Mouse (Mus musculus) limb, embryonic 15.5 days (tissue): ENCODE results near the gene Fhl2. TPM values are rescaled to one million over a fixed set of nuclear protein-coding genes. Genes with fewer than 3 reads are reported as not detected.
A peak's percentile ranks its signal among the peaks of the same experiment; 100 is the strongest.
"Not testable (repeated sequence)": the region's sequence is repeated elsewhere in the genome, so short reads cannot be mapped to it uniquely, and the experiment has no call there.

Source experiments
- ATAC-seq: fragments of 200-750 bp; cut with Nextera tagmentation; 2 replicates; pipeline ENCODE4 v1.8.0; 2017; ENCODE audit warnings: low read depth, moderate TSS enrichment; ENCODE audit not compliant: insufficient number of reproducible peaks, low FRiP score, low TSS enrichment
- H3K27ac ChIP-seq: fragments of 300-500 bp; sonication (generic); 2 replicates; pipeline ENCODE4 v1.5.1; 2015; ENCODE audit warnings: moderate library complexity, mild to moderate bottlenecking, inconsistent platforms
- H3K27me3 ChIP-seq: fragments of 300-500 bp; sonication (generic); 2 replicates; pipeline ENCODE4 v1.6.1; 2015; ENCODE audit warnings: inconsistent platforms
- H3K36me3 ChIP-seq: fragments of 300-500 bp; sonication (generic); 2 replicates; pipeline ENCODE4 v1.6.1; 2015; ENCODE audit warnings: inconsistent platforms
- H3K4me1 ChIP-seq: fragments of 300-500 bp; sonication (generic); 2 replicates; pipeline ENCODE4 v1.6.1; 2015; ENCODE audit warnings: inconsistent platforms
- H3K4me2 ChIP-seq: fragments of 300-500 bp; sonication (generic); 2 replicates; pipeline ENCODE4 v1.6.1; 2015; ENCODE audit warnings: mild to moderate bottlenecking, inconsistent platforms
- H3K4me3 ChIP-seq: fragments of 300-500 bp; sonication (generic); 2 replicates; pipeline ENCODE4 v1.5.1; 2015; ENCODE audit warnings: mild to moderate bottlenecking, inconsistent platforms
- H3K9ac ChIP-seq: fragments of 300-500 bp; sonication (generic); 2 replicates; pipeline ENCODE4 v1.6.1; 2015; ENCODE audit warnings: inconsistent platforms
- H3K9me3 ChIP-seq: fragments of 300-500 bp; sonication (generic); 2 replicates; pipeline ENCODE4 v1.6.1; 2016; ENCODE audit warnings: inconsistent platforms
- WGBS: fragments of 180-500 bp; shearing (Covaris S2); methylation state at CpG from one replicate; pipeline ENCODE4 v1.1.7; 2015; 5-methylcytosine and 5-hydroxymethylcytosine counted together
- polyA plus RNA-seq: library from polyadenylated mRNA; unstranded; fragments of >200 nt; fragmentation: Nextera tagmentation; extraction: Ambion mirVana; gene quantifications from 2 replicates; pipeline ENCODE4 v1.2.1, GENCODE M21; 2015

Gene Fhl2
- polyA plus RNA-seq, 1 experiment from 2014 or later: 24.7 TPM

DNA sequence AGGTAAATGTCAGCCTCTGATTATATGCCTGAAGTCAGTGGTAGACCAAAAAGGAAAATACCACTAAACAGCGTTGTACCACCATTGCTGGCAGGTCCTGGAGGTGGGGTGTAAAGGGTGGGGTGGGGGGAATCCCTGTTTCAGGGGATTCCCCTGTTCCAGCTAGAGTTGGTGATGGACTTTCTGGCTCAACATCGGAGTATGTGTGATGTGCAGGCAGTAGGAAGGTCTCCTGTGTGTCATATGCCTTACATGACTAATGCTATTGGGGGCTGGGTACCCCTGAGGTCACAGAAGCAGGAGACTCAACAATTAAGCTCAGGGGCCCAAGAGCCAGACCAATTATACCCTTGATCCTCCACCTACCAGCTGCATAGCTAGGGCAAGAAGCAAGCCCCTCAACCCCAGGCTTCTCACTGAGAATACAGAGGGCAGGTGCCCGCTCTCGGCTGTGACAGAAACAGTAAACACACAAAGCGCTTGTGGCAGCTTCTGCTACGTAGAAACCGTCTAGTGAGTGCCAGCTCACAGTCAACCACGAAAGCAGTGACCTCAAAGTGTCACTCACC is 52.4 kb downstream of the Fhl2 start:
- H3K27me3 ChIP-seq: no peaks in the 10 kb centered on the region
- H3K9me3 ChIP-seq: no peaks in the 10 kb centered on the region
- no peak overlapping the region for H3K4me2 ChIP-seq
- H3K36me3 ChIP-seq: 0 out of 2 replicates have a peak, but pooled peaks cover 2% of the 10 kb centered on the region
- 88% methylated on average over 8 of the region's 8 CpGs for WGBS
- no peak overlapping the region for H3K9ac ChIP-seq
- no peak overlapping the region for H3K27ac ChIP-seq
- H3K4me1 ChIP-seq: no peaks in the 10 kb centered on the region
- H3K4me3 ChIP-seq: no peak overlapping the region
- no peak for ATAC-seq

DNA sequence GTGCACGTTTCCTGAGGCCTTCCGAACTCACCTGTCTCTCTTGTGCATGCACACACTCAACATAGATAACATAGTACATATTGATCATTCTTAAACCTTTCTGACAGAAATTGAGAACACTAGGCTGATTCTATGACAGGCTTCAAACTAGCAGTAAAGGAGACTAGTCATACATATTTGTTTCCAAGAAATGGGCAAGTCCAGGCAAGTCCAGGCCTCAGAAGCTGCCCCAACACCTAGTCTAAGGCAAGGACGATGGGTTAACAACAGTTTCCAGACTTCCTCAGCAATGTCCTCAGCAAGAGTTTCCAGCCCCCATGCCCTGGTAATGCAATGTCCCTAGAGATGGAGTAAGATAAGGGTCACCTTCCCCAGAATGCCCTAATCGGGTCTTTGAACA is 53.0 kb downstream of the Fhl2 start:
- H3K27me3 ChIP-seq: no peaks in the 10 kb centered on the region
- ATAC-seq: no peak
- no peak overlapping the region for H3K9ac ChIP-seq
- no peak overlapping the region for H3K4me2 ChIP-seq
- H3K27ac ChIP-seq: no peak overlapping the region
- 91% methylated on average over 4 of the region's 4 CpGs for WGBS
- no peaks in the 10 kb centered on the region for H3K4me1 ChIP-seq
- H3K4me3 ChIP-seq: no peak overlapping the region
- H3K36me3 ChIP-seq: no peaks in the 10 kb centered on the region
- no peaks in the 10 kb centered on the region for H3K9me3 ChIP-seq

DNA sequence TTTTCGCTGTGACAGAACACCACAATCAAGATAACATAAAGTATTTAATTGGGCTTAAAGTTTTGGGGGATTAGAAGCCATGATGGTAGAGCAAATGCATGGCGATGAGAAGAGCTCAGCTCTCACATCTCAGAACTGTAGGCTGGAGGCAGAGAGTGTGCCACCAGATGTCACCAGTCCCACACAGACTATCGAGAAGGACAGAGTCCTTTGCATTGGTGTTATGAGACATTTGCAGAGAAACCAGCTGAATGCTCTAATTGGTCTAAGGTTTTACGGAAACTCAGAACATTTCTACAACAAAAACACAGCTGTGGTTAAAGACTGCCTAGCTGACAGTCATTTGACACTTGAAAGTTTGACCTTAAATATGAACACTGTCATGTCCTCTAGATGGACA is 53.5 kb downstream of the Fhl2 start:
- WGBS: 77% methylated on average over 4 of the region's 4 CpGs
- Histone ChIP-seq H3K4me2 (no peak overlapping the region), H3K9me3 (no peaks in the 10 kb centered on the region), H3K36me3 (no peaks in the 10 kb centered on the region), H3K27me3 (no peaks in the 10 kb centered on the region), H3K9ac (no peak overlapping the region), H3K4me3 (no peak overlapping the region), H3K27ac (no peak overlapping the region), H3K4me1 (no peaks in the 10 kb centered on the region)
- ATAC-seq: no peak

DNA sequence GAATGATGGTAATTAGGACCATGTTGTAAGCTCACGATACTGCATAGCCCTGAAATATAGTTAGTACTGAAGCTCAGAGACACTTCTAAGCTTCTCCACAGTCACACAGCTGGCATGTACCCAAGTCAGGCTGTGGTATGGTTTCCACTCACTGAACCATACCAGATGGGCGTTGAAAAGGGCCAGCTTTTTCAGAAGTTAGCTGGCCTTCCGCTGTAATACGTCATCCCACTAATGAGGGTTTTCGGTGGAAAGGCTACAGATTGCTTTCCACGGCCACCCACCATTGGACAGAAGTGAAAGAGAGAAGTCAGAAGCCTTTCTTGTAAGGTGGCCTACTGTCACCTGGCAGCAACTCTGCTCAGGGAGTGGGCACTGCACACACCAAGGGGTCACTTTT is 53.9 kb downstream of the Fhl2 start:
- no peaks in the 10 kb centered on the region for H3K9me3 ChIP-seq
- H3K4me3 ChIP-seq: no peak overlapping the region
- H3K27ac ChIP-seq: no peak overlapping the region
- no peak overlapping the region for H3K9ac ChIP-seq
- H3K4me1 ChIP-seq: no peaks in the 10 kb centered on the region
- 67% methylated on average over 6 of the region's 6 CpGs for WGBS
- ATAC-seq: no peak
- H3K27me3 ChIP-seq: no peaks in the 10 kb centered on the region
- no peaks in the 10 kb centered on the region for H3K36me3 ChIP-seq
- H3K4me2 ChIP-seq: no peak overlapping the region

DNA sequence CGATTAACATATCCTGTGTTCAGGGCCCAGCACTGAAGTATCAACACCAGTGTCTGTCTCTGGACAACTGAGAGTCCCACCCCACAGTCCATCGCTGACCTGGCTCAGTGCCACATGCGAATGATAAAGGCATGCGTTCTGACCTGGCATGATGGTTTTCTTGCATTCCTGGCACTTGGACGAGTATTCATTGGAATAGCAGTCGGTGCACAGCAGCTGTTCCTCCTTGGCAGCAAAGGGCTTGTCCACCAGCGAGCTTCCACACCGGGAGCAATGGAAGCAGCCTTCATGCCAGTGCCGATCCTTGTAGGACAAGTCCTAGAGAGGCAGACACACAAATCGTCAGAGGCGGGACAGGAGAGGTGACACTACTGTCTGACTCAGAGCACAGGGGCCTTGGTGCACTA is 55.2 kb downstream of the Fhl2 start:
- Histone ChIP-seq H3K4me2 (no peak overlapping the region), H3K27me3 (no peaks in the 10 kb centered on the region), H3K4me3 (no peak overlapping the region), H3K9me3 (no peaks in the 10 kb centered on the region), H3K4me1 (no peaks in the 10 kb centered on the region), H3K36me3 (0 out of 2 replicates have a peak, but pooled peaks cover 3% of the 10 kb centered on the region), H3K9ac (no peak overlapping the region), H3K27ac (no peak overlapping the region)
- WGBS: 62% methylated on average over 11 of the region's 11 CpGs
- ATAC-seq: peak; percentile 67; the same call in 1 of the 2 replicates

DNA sequence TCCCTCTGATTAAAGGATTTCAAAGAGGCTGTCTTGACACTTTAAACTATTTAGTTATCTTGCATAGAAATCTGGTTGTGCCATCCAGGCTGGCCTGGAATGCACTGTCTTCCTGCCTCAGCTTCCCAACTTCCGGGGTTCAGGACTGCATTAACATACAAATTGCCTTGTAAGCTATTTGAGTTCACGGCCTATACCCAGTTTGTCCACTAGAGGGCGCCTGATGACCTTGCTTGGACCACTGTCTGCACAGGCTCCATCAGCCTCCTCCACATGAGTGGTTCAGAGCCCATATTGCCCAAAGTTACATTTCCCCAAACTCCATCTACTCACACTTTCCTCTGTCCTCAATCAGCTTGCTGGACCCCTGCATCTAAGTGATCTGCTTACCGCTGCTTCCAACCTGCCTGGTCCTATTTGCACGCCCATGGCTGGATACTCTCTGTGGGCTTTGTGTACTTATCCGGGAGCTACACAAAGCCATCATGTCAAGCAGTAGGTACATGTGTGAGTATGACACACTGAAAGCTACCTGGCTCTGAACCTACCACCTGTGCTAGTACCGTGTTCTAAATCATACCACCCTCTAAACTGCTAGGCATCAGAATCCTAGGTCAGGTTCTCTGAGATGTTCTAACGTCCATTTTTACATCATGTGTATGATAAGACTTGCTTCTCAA is 57.1 kb downstream of the Fhl2 start:
- WGBS: 55% methylated on average over 8 of the region's 8 CpGs
- no peak for ATAC-seq
- no peaks in the 10 kb centered on the region for H3K4me1 ChIP-seq
- H3K4me3 ChIP-seq: no peak overlapping the region
- no peaks in the 10 kb centered on the region for H3K27me3 ChIP-seq
- no peak overlapping the region for H3K4me2 ChIP-seq
- no peak overlapping the region for H3K27ac ChIP-seq
- no peak overlapping the region for H3K9ac ChIP-seq
- H3K36me3 ChIP-seq: 0 out of 2 replicates have a peak, but pooled peaks cover 4% of the 10 kb centered on the region
- no peaks in the 10 kb centered on the region for H3K9me3 ChIP-seq

DNA sequence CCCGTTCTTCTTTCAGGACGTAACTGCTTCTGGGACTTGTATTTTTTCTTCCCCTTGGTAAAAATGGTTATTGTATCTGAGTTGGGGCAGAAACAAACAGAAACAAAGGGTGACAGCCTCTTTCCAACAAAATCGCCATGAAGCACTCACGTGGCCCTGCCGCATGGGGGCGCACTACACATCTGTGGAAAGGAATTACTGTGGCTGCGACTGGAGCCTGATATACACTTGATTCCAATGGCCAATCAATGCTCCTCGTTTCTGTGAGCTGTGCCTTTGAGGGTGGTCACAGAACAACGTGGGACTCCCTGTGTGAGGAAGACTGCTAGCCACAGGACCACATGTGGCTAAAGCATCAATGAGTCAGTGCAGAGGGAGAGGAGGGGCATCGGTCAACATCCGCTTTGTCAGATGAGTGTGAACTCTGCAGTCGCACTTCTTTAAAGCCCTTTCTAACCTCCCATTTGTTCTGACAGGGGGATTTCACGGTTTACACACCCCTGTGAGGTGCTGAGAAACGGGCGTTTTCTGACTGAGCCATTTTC is 58.4 kb downstream of the Fhl2 start:
- 69% methylated on average over 15 of the region's 15 CpGs for WGBS
- no peak for ATAC-seq
- Histone ChIP-seq H3K9ac (no peak overlapping the region), H3K9me3 (no peaks in the 10 kb centered on the region), H3K4me1 (no peaks in the 10 kb centered on the region), H3K4me2 (no peak overlapping the region), H3K27ac (no peak overlapping the region), H3K27me3 (no peaks in the 10 kb centered on the region), H3K36me3 (0 out of 2 replicates have a peak, but pooled peaks cover 6% of the 10 kb centered on the region), H3K4me3 (no peak overlapping the region)

DNA sequence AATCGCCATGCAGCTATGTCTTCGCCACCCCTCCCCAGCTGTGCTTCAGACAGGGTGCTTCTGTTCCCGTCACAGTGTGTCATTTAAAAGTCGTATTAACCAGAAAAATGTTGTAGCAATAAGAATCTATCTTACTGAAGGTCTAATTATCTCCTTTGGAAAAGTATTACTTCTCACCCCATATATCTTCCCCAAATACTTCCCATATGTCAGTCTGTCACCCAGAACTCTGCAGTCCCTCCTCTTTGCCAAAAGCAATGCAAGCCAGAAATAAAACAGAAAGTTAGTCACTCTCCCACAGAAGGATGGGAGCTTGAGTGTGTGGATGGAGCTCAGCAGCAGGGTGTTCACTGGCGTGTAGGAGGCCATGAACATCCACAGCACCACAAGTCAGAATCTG is 59.5 kb downstream of the Fhl2 start:
- Histone ChIP-seq H3K9ac (no peak overlapping the region), H3K4me1 (no peaks in the 10 kb centered on the region), H3K4me2 (no peak overlapping the region), H3K9me3 (no peaks in the 10 kb centered on the region), H3K4me3 (no peak overlapping the region), H3K27me3 (no peaks in the 10 kb centered on the region), H3K36me3 (0 out of 2 replicates have a peak, but pooled peaks cover 6% of the 10 kb centered on the region), H3K27ac (no peak overlapping the region)
- no peak for ATAC-seq
- 59% methylated on average over 5 of the region's 5 CpGs for WGBS

DNA sequence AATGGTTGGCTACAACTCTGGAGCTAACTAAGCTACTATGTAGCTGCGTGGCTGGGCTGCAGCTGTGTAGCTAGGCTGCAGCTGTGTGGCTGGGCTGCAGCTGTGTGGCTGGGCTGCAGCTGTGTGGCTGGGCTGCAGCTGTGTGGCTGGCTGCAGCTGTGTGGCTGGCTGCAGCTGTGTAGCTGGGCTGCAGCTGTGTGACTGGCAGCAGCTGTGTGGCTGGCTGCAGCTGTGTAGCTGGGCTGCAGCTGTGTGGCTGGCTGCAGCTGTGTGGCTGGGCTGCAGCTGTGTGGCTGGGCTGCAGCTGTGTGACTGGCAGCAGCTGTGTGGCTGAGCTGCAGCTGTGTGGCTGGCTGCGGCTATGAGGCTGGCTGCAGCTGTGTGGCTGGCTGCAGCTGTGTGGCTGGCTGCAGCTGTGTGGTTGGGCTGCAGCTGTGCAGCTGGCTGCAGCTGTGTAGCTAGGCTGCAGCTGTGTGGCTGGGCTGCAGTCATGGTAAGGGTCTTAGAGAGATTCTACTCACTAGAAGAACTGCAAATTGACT is 60.2 kb downstream of the Fhl2 start:
- not testable (repeated sequence) for H3K4me1 ChIP-seq, H3K4me3 ChIP-seq, ATAC-seq, H3K27ac ChIP-seq, H3K9me3 ChIP-seq, H3K27me3 ChIP-seq, H3K4me2 ChIP-seq, H3K9ac ChIP-seq, H3K36me3 ChIP-seq
- WGBS: 74% methylated on average over 2 of the region's 2 CpGs

DNA sequence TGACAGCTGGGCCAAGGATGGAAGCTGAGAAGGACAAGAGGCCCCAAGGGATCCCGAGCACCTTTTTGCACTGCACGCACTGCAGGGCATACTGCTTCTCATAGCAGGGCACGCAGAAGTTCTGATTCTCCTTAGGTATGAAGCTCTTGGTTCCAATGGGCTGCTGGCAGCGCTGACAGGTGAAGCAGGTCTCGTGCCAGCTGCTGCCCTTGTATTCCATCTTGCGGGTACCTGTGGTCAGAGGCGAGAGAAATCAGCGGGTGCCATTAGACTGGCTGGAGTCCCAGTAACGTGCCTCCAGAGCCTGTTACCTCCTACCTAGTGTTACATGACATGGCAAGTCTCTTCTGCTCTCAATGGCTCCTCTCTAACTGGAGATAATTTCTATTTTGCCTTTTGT is 65.2 kb downstream of the Fhl2 start:
- WGBS: 92% methylated on average over 9 of the region's 9 CpGs
- H3K27ac ChIP-seq: no peak overlapping the region
- H3K27me3 ChIP-seq: no peaks in the 10 kb centered on the region

DNA sequence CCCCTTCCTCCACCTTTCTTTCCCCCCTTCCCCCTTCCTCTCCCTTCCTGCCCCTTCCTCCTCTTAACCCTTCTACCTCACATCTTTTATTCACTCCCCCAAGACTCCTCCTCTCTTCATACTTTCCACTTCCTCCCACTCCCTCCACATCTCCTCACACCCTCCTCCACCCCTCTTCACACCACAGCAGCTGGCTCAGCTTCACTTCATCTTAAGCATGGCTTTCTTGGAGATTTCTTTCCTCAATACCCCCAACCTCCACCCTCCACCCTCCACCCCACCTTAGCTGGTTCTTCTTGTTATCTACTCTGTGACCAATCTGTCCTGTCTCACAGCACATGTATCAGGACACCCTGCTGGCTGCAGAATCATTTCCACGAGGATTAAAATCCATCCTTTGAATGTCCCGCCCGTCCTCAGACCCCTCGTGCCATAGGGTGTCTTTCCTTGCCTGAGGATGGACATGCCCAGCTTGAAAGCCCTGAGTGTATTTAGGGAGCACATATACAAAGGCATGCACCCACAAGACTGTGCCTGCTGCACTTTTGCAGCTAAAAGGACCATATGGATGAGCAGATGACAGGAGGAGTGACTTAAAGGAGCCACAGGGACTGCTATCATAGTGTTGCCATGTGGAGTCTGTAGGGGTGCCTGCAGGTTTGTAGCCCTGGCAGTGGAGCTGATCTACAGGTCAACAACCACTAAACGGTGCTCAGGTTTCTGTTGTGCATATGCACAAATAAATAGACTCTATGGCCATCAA is 66.4 kb downstream of the Fhl2 start:
- no peak overlapping the region for H3K4me3 ChIP-seq
- no peak overlapping the region for H3K9ac ChIP-seq
- H3K9me3 ChIP-seq: no peaks in the 10 kb centered on the region
- peaks cover 3% of the 10 kb centered on the region; the same call in 1 of the 2 replicates for H3K4me1 ChIP-seq
- H3K36me3 ChIP-seq: 0 out of 2 replicates have a peak, but pooled peaks cover 14% of the 10 kb centered on the region
- no peak for ATAC-seq
- H3K27ac ChIP-seq: no peak overlapping the region
- 75% methylated on average over 5 of the region's 5 CpGs for WGBS
- no peaks in the 10 kb centered on the region for H3K27me3 ChIP-seq
- no peak overlapping the region for H3K4me2 ChIP-seq

More for the DNA sequence above, 65.2 kb downstream of the Fhl2 start:
- Histone ChIP-seq H3K4me2 (no peak overlapping the region), H3K36me3 (0 out of 2 replicates have a peak, but pooled peaks cover 16% of the 10 kb centered on the region), H3K9ac (no peak overlapping the region), H3K4me3 (no peak overlapping the region), H3K4me1 (peaks cover 3% of the 10 kb centered on the region; the same call in 1 of the 2 replicates), H3K9me3 (no peaks in the 10 kb centered on the region)
- ATAC-seq: no peak
